Mouse (Mus musculus): ENCODE measurements at regions not wholly inside any gene's neighbourhood (a gene's known extent, or its start where the extent isn't known, plus 50 kb on each side); places are given as distances from the start of the nearest gene placed in this dataset.

DNA sequence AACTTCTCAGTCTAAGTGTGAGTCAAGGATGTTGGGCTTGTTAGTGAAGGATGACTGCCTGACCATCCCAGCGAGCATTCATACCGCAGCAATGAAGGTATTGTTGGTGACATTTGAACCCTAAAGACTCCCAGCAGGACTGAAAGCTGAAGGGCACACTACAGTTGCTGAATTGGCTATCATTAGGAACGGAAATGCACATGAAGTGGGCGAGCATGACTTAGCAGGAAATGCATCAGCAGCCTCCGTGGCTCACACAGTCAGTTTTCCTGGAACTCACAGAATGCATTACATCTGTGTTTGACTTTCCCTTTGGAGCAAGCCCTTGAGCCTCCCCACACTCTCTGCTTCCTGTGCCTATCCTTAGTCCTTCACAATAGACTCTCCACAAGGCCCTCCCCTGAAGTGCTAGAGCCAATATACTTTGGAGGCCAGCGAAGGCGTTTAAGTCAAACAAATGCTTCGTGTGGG lies 63.9 kb downstream of the Tmco5 start:
- Histone ChIP-seq H3K4me3 (replicated peaks; ENCODE audit: control insufficient read depth, low read depth, low read length) (no peak overlapping the region), H3K4me1 (ENCODE audit: control insufficient read depth, insufficient read depth, low read length) (no peaks in the 10 kb centered on the region), H3K27ac (ENCODE audit: control insufficient read depth, insufficient read depth, low read depth, low read length, poor library complexity) (no peak overlapping the region)
- WGBS, result 26% methylated on average over 8 of the region's 8 CpGs
- TF ChIP-seq POLR2A (IDR thresholded peaks at IDR 0.05; ENCODE audit: borderline replicate concordance, control insufficient read depth, low read depth, low read length), result no peak
- no peak for TF ChIP-seq CTCF (IDR thresholded peaks at IDR 0.05; ENCODE audit: control insufficient read depth, insufficient read depth, low read length)

DNA sequence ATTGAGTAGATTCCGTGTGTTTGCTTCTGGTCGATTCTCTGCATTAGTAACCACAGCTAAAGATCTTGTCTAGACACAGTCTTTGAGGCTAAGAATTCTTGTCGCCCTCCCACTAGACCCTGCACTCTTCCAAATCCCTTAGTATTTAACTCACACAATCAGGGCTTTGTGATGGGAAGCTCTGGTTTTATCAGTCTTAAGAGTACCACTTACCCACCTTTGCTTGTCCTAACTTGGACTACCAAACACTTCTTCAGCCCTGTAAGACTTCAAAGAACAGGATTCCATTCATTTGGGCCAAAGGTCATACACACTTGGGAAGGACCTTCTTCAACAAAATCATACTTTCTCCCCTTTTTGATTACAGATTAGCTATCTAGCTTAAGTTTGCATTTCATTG lies 70.0 kb downstream of the Tmco5 start:
- TF ChIP-seq CTCF (IDR thresholded peaks at IDR 0.05; ENCODE audit: control insufficient read depth, insufficient read depth, low read length) (no peak), POLR2A (IDR thresholded peaks at IDR 0.05; ENCODE audit: borderline replicate concordance, control insufficient read depth, low read depth, low read length) (no peak)
- Histone ChIP-seq H3K4me1 (ENCODE audit: control insufficient read depth, insufficient read depth, low read length) (no peaks in the 10 kb centered on the region), H3K27ac (ENCODE audit: control insufficient read depth, insufficient read depth, low read depth, low read length, poor library complexity) (no peak overlapping the region), H3K4me3 (replicated peaks; ENCODE audit: control insufficient read depth, low read depth, low read length) (no peak overlapping the region)
- WGBS, result 57% methylated on average over 3 of the region's 3 CpGs

DNA sequence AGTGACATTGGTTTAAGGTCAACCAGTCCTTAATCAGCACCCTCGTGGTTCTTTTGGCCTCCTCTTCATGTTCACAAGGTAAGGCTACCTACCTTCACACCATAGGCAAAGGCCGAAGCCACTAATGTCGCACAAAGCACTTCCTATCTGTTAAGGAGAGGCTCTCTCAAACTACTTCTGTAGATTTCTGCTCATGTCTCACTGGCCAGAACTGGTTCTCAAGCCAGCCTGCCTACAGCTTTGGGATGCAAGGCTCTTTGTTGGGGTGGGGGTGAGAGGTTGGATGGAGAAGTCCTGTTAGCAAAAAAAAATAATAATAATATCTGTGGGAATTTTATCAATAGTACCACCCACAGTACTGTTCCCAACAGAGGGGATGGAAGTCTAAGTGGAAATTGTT lies 71.2 kb downstream of the Tmco5 start:
- 80% methylated on average over 3 of the region's 3 CpGs for WGBS
- no peak for TF ChIP-seq CTCF (IDR thresholded peaks at IDR 0.05; ENCODE audit: control insufficient read depth, insufficient read depth, low read length)
- Histone ChIP-seq H3K4me1 (ENCODE audit: control insufficient read depth, insufficient read depth, low read length) (no peaks in the 10 kb centered on the region), H3K27ac (ENCODE audit: control insufficient read depth, insufficient read depth, low read depth, low read length, poor library complexity) (no peak overlapping the region), H3K4me3 (replicated peaks; ENCODE audit: control insufficient read depth, low read depth, low read length) (no peak overlapping the region)

GRCm38 (mm10) chr2:116950154-116950553 lies 71.7 kb downstream of the Tmco5 start:
- no peak overlapping the region for H3K4me3 ChIP-seq (replicated peaks; ENCODE audit: control insufficient read depth, low read depth, low read length)
- H3K27ac ChIP-seq (ENCODE audit: control insufficient read depth, insufficient read depth, low read depth, low read length, poor library complexity), result no peak overlapping the region
- 88% methylated on average over 5 of the region's 5 CpGs for WGBS
- no peaks in the 10 kb centered on the region for H3K4me1 ChIP-seq (ENCODE audit: control insufficient read depth, insufficient read depth, low read length)
- TF ChIP-seq POLR2A (IDR thresholded peaks at IDR 0.05; ENCODE audit: borderline replicate concordance, control insufficient read depth, low read depth, low read length), result no peak
- TF ChIP-seq CTCF (IDR thresholded peaks at IDR 0.05; ENCODE audit: control insufficient read depth, insufficient read depth, low read length), result no peak

GRCm38 (mm10) chr2:116951481-116951880 lies 73.0 kb downstream of the Tmco5 start:
- TF ChIP-seq POLR2A (IDR thresholded peaks at IDR 0.05; ENCODE audit: borderline replicate concordance, control insufficient read depth, low read depth, low read length), result no peak
- TF ChIP-seq CTCF (IDR thresholded peaks at IDR 0.05; ENCODE audit: control insufficient read depth, insufficient read depth, low read length), result no peak
- no peaks in the 10 kb centered on the region for H3K4me1 ChIP-seq (ENCODE audit: control insufficient read depth, insufficient read depth, low read length)
- WGBS, result 82% methylated on average over 1 of the region's 1 CpGs
- H3K27ac ChIP-seq (ENCODE audit: control insufficient read depth, insufficient read depth, low read depth, low read length, poor library complexity), result no peak overlapping the region
- H3K4me3 ChIP-seq (replicated peaks; ENCODE audit: control insufficient read depth, low read depth, low read length), result no peak overlapping the region

DNA sequence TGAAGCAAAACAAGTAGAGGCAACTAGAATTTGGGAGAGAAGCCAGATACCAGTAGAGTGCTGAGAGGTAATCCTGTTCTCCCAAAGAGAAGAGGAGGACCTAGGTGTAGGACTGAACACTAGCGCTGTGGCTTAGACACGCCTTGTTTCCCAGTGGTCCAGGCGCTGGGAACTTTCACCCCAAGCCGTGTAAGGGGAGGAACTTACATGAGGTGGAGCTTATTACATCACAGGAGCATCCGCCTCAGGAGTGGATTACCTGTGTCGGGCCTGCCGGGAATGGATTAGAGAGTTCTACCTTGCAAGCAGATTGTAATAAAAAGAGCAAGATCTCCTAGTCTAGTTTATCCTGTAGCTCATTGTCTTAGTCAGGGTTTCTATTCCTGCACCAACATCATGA lies 75.8 kb downstream of the Tmco5 start:
- H3K4me1 ChIP-seq (ENCODE audit: control insufficient read depth, insufficient read depth, low read length), result no peaks in the 10 kb centered on the region
- 88% methylated on average over 7 of the region's 7 CpGs for whole genome bisulfite sequencing
- H3K4me3 ChIP-seq (replicated peaks; ENCODE audit: control insufficient read depth, low read depth, low read length), result no peak overlapping the region
- TF ChIP-seq CTCF (IDR thresholded peaks at IDR 0.05; ENCODE audit: control insufficient read depth, insufficient read depth, low read length) (no peak), POLR2A (IDR thresholded peaks at IDR 0.05; ENCODE audit: borderline replicate concordance, control insufficient read depth, low read depth, low read length) (no peak)
- no peak overlapping the region for H3K27ac ChIP-seq (ENCODE audit: control insufficient read depth, insufficient read depth, low read depth, low read length, poor library complexity)

DNA sequence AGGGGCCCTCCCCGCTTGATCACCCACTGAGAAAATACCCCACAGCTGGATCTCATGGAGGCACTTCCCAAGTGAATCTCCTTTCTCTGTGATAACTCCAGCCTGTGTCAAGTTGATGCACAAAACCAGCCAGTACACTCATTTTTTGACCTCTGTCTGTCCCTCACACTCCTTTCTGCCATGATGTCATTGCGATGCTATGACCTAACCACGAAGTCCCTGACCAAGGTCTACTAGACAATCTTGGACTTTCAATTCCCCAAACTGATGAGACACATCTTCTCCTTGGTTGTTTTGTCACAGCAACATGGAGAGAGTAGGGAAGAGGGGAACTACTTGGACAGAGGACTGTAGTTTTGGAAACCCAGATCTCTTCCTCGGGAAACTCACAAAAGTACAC lies 76.4 kb downstream of the Tmco5 start:
- no peak overlapping the region for H3K27ac ChIP-seq (ENCODE audit: control insufficient read depth, insufficient read depth, low read depth, low read length, poor library complexity)
- TF ChIP-seq POLR2A (IDR thresholded peaks at IDR 0.05; ENCODE audit: borderline replicate concordance, control insufficient read depth, low read depth, low read length) (no peak), CTCF (IDR thresholded peaks at IDR 0.05; ENCODE audit: control insufficient read depth, insufficient read depth, low read length) (no peak)
- H3K4me3 ChIP-seq (replicated peaks; ENCODE audit: control insufficient read depth, low read depth, low read length), result no peak overlapping the region
- WGBS, result 84% methylated on average over 4 of the region's 4 CpGs
- H3K4me1 ChIP-seq (ENCODE audit: control insufficient read depth, insufficient read depth, low read length), result no peaks in the 10 kb centered on the region

DNA sequence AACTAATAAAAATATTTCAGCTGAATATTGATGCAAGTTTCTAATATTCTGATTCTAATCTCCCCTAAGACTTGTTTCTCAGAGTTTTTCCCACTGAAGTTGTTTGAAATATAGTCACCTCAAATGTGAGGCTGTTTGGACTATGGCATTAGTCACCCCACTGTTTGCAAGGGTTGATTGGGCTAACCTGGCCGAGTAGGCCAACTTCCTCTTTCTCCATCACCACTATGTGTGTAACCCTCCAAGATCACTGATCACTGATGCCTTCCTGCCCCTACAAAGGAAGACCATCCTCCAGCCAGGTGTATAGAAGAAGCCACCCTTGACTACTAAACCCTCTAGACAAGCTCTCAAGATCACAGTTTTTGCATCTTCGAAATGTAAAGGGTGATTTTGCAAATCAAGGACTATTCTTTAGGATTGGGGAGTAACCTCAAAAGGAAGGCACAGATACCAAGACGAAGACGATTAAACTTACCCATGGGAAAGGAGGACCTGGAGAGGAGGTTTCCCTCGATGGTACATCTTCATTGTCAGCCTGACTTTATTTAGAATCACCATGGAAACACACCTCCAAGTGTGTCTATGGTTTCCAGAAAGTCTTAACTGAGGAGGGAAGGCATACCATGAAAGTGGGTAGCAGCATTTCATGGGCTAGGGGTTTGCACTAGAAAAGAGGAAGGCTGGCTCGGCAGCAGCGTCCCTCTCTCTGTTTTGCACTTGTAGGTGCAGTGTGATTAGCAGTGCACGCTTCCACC lies 84.8 kb downstream of the Tmco5 start:
- WGBS, result 54% methylated on average over 8 of the region's 8 CpGs
- H3K27ac ChIP-seq (ENCODE audit: control insufficient read depth, insufficient read depth, low read depth, low read length, poor library complexity), result no peak overlapping the region
- no peaks in the 10 kb centered on the region for H3K4me1 ChIP-seq (ENCODE audit: control insufficient read depth, insufficient read depth, low read length)
- TF ChIP-seq CTCF (IDR thresholded peaks at IDR 0.05; ENCODE audit: control insufficient read depth, insufficient read depth, low read length), result no peak
- TF ChIP-seq POLR2A (IDR thresholded peaks at IDR 0.05; ENCODE audit: borderline replicate concordance, control insufficient read depth, low read depth, low read length), result no peak
- H3K4me3 ChIP-seq (replicated peaks; ENCODE audit: control insufficient read depth, low read depth, low read length), result no peak overlapping the region

DNA sequence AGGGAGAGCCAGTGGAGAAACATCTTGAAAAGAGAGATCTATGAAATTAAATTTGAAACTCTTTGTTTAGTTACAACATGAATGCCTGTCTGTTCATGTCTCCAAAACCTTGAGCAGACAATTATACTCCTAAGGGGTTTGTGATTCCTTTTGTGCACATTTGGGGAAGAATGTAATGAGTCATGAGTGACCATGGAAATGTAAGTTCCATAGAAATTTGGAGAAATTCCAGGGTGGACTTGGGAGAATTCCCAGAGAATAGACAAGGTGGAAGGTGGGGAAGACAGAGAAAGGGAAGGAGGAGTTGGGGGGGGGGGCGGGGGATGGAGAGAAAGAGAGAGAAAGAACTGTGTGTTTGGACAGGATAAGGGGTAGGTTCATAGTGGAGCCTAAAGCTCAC lies 87.8 kb downstream of the Tmco5 start:
- Histone ChIP-seq H3K4me1 (ENCODE audit: control insufficient read depth, insufficient read depth, low read length) (no peaks in the 10 kb centered on the region; the same call in 1 of the 2 replicates), H3K27ac (ENCODE audit: control insufficient read depth, insufficient read depth, low read depth, low read length, poor library complexity) (no peak overlapping the region), H3K4me3 (replicated peaks; ENCODE audit: control insufficient read depth, low read depth, low read length) (no peak overlapping the region)
- TF ChIP-seq POLR2A (IDR thresholded peaks at IDR 0.05; ENCODE audit: borderline replicate concordance, control insufficient read depth, low read depth, low read length) (no peak), CTCF (IDR thresholded peaks at IDR 0.05; ENCODE audit: control insufficient read depth, insufficient read depth, low read length) (no peak)
- no CpG with 5 or more reads among the region's 1 CpGs for WGBS

Measured in bone marrow, adult 2 months (tissue).